Comparison of ENCODE assay signal across 11 mouse cellular contexts in the genomic region with DNA sequence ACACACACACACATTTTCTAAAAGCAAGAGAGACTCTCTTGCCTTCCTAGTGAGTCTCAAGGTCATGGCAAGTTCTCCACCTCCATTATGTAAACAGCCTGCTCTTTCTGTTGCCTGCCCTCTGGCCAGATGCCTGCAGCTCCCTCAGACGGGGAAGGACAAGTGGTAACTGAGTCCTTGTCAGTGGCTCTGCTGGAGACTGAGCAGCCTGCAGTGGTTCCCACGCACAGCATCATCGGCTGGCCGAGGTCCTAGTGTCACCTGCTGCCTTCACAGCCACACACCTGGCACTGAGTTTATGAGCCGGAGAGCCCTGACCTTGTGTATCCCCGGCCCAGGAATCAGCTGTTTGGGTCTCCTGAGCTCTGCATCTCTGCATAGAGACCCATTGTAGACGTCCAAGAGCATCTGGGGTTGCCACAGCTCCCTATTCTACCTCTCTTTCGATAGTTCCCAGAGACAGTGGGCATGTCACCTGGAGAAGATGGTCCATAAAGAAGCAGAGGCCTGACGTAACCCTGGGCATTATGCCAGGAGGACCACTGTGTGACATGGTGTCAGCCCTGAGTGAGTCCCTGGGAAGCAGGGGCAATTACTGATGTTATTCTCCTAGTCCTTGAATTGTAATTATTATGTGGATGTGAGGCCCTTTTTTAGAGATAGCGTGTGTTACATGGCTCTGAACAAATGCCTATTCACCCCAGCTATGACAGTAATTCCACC.
DNase-seq lines count a peak whose midpoint lies in the region; ATAC-seq and TF ChIP-seq lines count a peak whose summit lies in the region.
"Had no signal": no experiment of that assay in that cellular context is flagged by ENCODE, and none has a peak within 500 bp of the region (broad histone marks: within the 10 kb centered on the region; RNA-seq: fewer than 3 reads in every experiment).

No protein-coding gene starts in this region.

- intact Hi-C loops in left cerebral cortex, adult 2 months (cut with DNase I), result no loop called here

- no peaks in the 10 kb centered on the region for H3K9me3 ChIP-seq in hindbrain, embryonic 16.5 days (ENCODE audit: control insufficient read depth, low read length)
- no peaks in the 10 kb centered on the region for H3K9me3 ChIP-seq in hindbrain, embryonic 14.5 days (ENCODE audit: control insufficient read depth, low read length)
- H3K9me3 ChIP-seq in ES-Bruce4 (replicated peaks; ENCODE audit: control insufficient read depth, insufficient read depth, low read length, poor library complexity, severe bottlenecking), result no peaks in the 10 kb centered on the region
- H3K9me3 ChIP-seq: liver, embryonic 12.5 days had no signal

- H3K27ac ChIP-seq in hindbrain, embryonic 16.5 days (ENCODE audit: low read depth, low read length), result no peak overlapping the region
- no peak overlapping the region for H3K27ac ChIP-seq in hindbrain, embryonic 14.5 days
- no peak overlapping the region for H3K27ac ChIP-seq in ES-Bruce4 (ENCODE audit: insufficient read depth, low read length)
- H3K27ac ChIP-seq in left cerebral cortex, adult 2 months, result no peak overlapping the region
- H3K27ac ChIP-seq: kidney, postnatal 0 days; liver, embryonic 12.5 days had no signal

- H3K4me1 ChIP-seq in hindbrain, embryonic 16.5 days (ENCODE audit: control insufficient read depth, insufficient read depth, low read depth, low read length), result peaks cover 37% of the 10 kb centered on the region
- H3K4me1 ChIP-seq in hindbrain, embryonic 14.5 days (replicated peaks; ENCODE audit: control insufficient read depth, insufficient read depth, low read length), result peaks cover 56% of the 10 kb centered on the region
- no peaks in the 10 kb centered on the region for H3K4me1 ChIP-seq in ES-Bruce4 (ENCODE audit: control insufficient read depth, insufficient read depth, low read length)

- no peak overlapping the region for H3K4me3 ChIP-seq in hindbrain, embryonic 16.5 days (ENCODE audit: low read length)
- H3K4me3 ChIP-seq in hindbrain, embryonic 14.5 days (replicated peaks; ENCODE audit: low read length), result no peak overlapping the region
- no peak overlapping the region for H3K4me3 ChIP-seq in ES-Bruce4 (ENCODE audit: low read depth, low read length)
- H3K4me3 ChIP-seq in left cerebral cortex, adult 2 months, result no peak overlapping the region
- H3K4me3 ChIP-seq: liver, embryonic 12.5 days had no signal

- 0 out of 2 replicates have a peak overlapping the region, but pooled peaks have one; percentile 20 for H3K9ac ChIP-seq in hindbrain, embryonic 16.5 days (ENCODE audit: low read depth, low read length)
- no peak overlapping the region for H3K9ac ChIP-seq in hindbrain, embryonic 14.5 days
- no peak overlapping the region for H3K9ac ChIP-seq in ES-Bruce4 (ENCODE audit: low read depth, poor library complexity, severe bottlenecking)
- H3K9ac ChIP-seq: liver, embryonic 12.5 days had no signal

- 49% methylated on average over 10 of the region's 10 CpGs for WGBS in hindbrain, embryonic 16.5 days
- 55% methylated on average over 10 of the region's 10 CpGs for WGBS in hindbrain, embryonic 14.5 days

- no peak overlapping the region for H3K4me2 ChIP-seq in hindbrain, embryonic 16.5 days (ENCODE audit: low read length)
- H3K4me2 ChIP-seq in hindbrain, embryonic 14.5 days (replicated peaks), result no peak overlapping the region
- H3K4me2 ChIP-seq: liver, embryonic 12.5 days had no signal

- 0 out of 2 replicates have a peak, but pooled peaks have one; percentile 62 for TF ChIP-seq EP300 in ES-Bruce4 (IDR thresholded peaks at IDR 0.05; ENCODE audit: insufficient read depth, low read depth, low read length)

- no peak for DNase-seq in hindbrain, embryonic 14.5 days (ENCODE audit: low spot score)
- peak; percentile 65 for DNase-seq in adrenal gland, adult 8-10 months
- DNase-seq in kidney, adult 8-10 months, result peak; percentile 50 to 69
- DNase-seq in layer of hippocampus, adult 11-12 months (ENCODE audit: low spot score), result no peak
- no peak for DNase-seq in left cerebral cortex, adult 2 months (ENCODE audit: extremely low spot score in 1 of 2, low spot score in 2 of 2)
- DNase-seq: retina, postnatal 1 day had no signal

- no peak for TF ChIP-seq POLR2A in ES-Bruce4 (IDR thresholded peaks at IDR 0.05; ENCODE audit: insufficient read depth, low read length)

- ATAC-seq in hindbrain, embryonic 16.5 days, result no peak
- no peak for ATAC-seq in hindbrain, embryonic 14.5 days (ENCODE audit: low FRiP score)
- no peak for ATAC-seq in megakaryocyte, adult 5-6 weeks (ENCODE audit: poor library complexity, severe bottlenecking)
- ATAC-seq: liver, embryonic 12.5 days had no signal

- no peaks in the 10 kb centered on the region for H3K36me3 ChIP-seq in hindbrain, embryonic 16.5 days (ENCODE audit: control insufficient read depth, insufficient read depth, low read length)
- H3K36me3 ChIP-seq in hindbrain, embryonic 14.5 days (replicated peaks; ENCODE audit: control insufficient read depth, insufficient read depth), result no peaks in the 10 kb centered on the region
- H3K36me3 ChIP-seq in ES-Bruce4 (ENCODE audit: control insufficient read depth, insufficient read depth, low read length, poor library complexity, severe bottlenecking), result no peaks in the 10 kb centered on the region
- H3K36me3 ChIP-seq: liver, embryonic 12.5 days had no signal

- no peaks in the 10 kb centered on the region for H3K27me3 ChIP-seq in hindbrain, embryonic 16.5 days (replicated peaks; ENCODE audit: control insufficient read depth, insufficient read depth, low read length)
- no peaks in the 10 kb centered on the region for H3K27me3 ChIP-seq in hindbrain, embryonic 14.5 days (ENCODE audit: control insufficient read depth, insufficient read depth, low read length)
- H3K27me3 ChIP-seq in ES-Bruce4 (ENCODE audit: control insufficient read depth, insufficient read depth, low read length, poor library complexity, severe bottlenecking), result no peaks in the 10 kb centered on the region
- H3K27me3 ChIP-seq: liver, embryonic 12.5 days had no signal

- TF ChIP-seq CTCF in ES-Bruce4 (IDR thresholded peaks at IDR 0.05; ENCODE audit: low read depth, low read length), result no peak
- TF ChIP-seq CTCF in left cerebral cortex, adult 2 months (IDR thresholded peaks at IDR 0.05), result no peak

Comparison
In these comparisons a context has a peak if more than half of its experiments do, and no peak if none do; other contexts are left out.
1. DNase-seq: peak in adrenal gland, adult 8-10 months (single experiment) and kidney, adult 8-10 months (2 of 2); none in hindbrain, embryonic 14.5 days (single experiment), layer of hippocampus, adult 11-12 months (single experiment) and left cerebral cortex, adult 2 months (0 of 2).